Mouse (Mus musculus) lung, embryonic 14.5 days (tissue): ENCODE measurements at regions not wholly inside any gene's neighbourhood (a gene's known extent, or its start where the extent isn't known, plus 50 kb on each side); places are given as distances from the start of the nearest gene placed in this dataset.

Experiments used
- ATAC-seq: fragments of 200-750 bp; cut with Nextera tagmentation; 2 replicates; pipeline ENCODE4 v1.8.0; 2017; ENCODE audit warnings: mild to moderate bottlenecking, moderate TSS enrichment, moderate library complexity; ENCODE audit not compliant: insufficient read depth
- DNase-seq: peaks from one replicate; pipeline ENCODE4 v3.0.0-alpha.2; 2015
- H3K27ac ChIP-seq: fragments of 300-500 bp; sonication (generic); 2 replicates; pipeline ENCODE4 v1.5.1; 2014; ENCODE audit warnings: low read depth, mild to moderate bottlenecking, moderate library complexity
- H3K27me3 ChIP-seq: fragments of 300-500 bp; sonication (generic); 2 replicates; pipeline ENCODE4 v1.6.1; 2014; ENCODE audit warnings: low read length, control low read depth; ENCODE audit not compliant: insufficient read depth
- H3K36me3 ChIP-seq: fragments of 300-500 bp; sonication (generic); 2 replicates; pipeline ENCODE4 v1.6.1; 2014; ENCODE audit warnings: control low read depth; ENCODE audit not compliant: insufficient read depth
- H3K4me1 ChIP-seq: fragments of 300-500 bp; sonication (generic); 2 replicates; pipeline ENCODE4 v1.6.1; 2014; ENCODE audit warnings: antibody characterized with exemption, control low read depth; ENCODE audit not compliant: insufficient read depth
- H3K4me2 ChIP-seq: fragments of 300-500 bp; sonication (generic); 2 replicates; pipeline ENCODE4 v1.6.1; 2014; ENCODE audit warnings: mild to moderate bottlenecking
- H3K4me3 ChIP-seq: fragments of 300-500 bp; sonication (generic); 2 replicates; pipeline ENCODE4 v1.5.1; 2014; ENCODE audit warnings: low read depth, low read length
- H3K9ac ChIP-seq: fragments of 300-500 bp; sonication (generic); 2 replicates; pipeline ENCODE4 v1.6.1; 2014
- H3K9me3 ChIP-seq: fragments of 300-500 bp; sonication (generic); 2 replicates; pipeline ENCODE4 v1.6.1; 2016; ENCODE audit warnings: low read depth, low read length, control low read depth
- CTCF ChIP-seq: IDR thresholded peaks from 2 replicates; pipeline ENCODE4 v1.5.1; 2016; ENCODE audit warnings: antibody characterized with exemption, low read depth
- WGBS: fragments of 180-500 bp; shearing (Covaris S2); extraction: QIAGEN DNeasy Blood & Tissue Kit; methylation state at CpG from one replicate; pipeline ENCODE4 v1.1.7; 2014; 5-methylcytosine and 5-hydroxymethylcytosine counted together

GRCm38 (mm10) chr12:110026033-110026750, 252.7 kb upstream of the Dio3 start:
- Histone ChIP-seq H3K4me3 (no peak overlapping the region), H3K9me3 (no peaks in the 10 kb centered on the region), H3K4me2 (no peak overlapping the region), H3K9ac (no peak overlapping the region), H3K36me3 (no peaks in the 10 kb centered on the region), H3K27ac (no peak overlapping the region), H3K27me3 (no peaks in the 10 kb centered on the region), H3K4me1 (no peaks in the 10 kb centered on the region)
- no peak for ATAC-seq
- no peak for DNase-seq
- WGBS: 68% methylated on average over 11 of the region's 11 CpGs
- TF ChIP-seq CTCF: no peak

GRCm38 (mm10) chr12:110027345-110027744, 251.5 kb upstream of the Dio3 start:
- 57% methylated on average over 6 of the region's 6 CpGs for WGBS
- no peak overlapping the region for H3K4me2 ChIP-seq
- DNase-seq: no peak
- no peaks in the 10 kb centered on the region for H3K36me3 ChIP-seq
- H3K27me3 ChIP-seq: no peaks in the 10 kb centered on the region
- ATAC-seq: no peak
- no peaks in the 10 kb centered on the region for H3K4me1 ChIP-seq
- no peak overlapping the region for H3K9ac ChIP-seq
- H3K4me3 ChIP-seq: no peak overlapping the region
- no peak for TF ChIP-seq CTCF
- no peak overlapping the region for H3K27ac ChIP-seq
- H3K9me3 ChIP-seq: peaks cover 3% of the 10 kb centered on the region; the same call in 1 of the 2 replicates

DNA sequence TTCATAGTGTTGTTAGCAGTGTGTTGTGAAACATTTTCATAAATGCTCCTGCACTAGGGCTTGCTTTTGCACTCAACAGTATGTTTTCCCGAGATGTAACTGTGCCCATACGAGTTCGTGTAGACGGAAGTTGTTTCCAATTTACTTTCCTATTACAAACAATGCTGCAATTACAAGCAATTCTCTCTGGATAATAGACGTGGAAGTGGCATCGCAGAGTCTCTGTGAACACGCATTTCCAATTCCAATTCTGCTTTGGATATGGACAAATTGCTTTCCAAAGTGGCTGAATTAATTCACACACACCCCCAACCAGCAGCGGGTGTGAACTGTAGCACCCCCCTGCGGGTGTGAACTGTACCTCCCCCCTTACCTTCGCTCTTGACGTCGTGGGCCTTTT, 250.9 kb upstream of the Dio3 start:
- Histone ChIP-seq H3K9ac (no peak overlapping the region), H3K4me2 (no peak overlapping the region), H3K4me3 (no peak overlapping the region), H3K27ac (no peak overlapping the region), H3K36me3 (no peaks in the 10 kb centered on the region), H3K27me3 (no peaks in the 10 kb centered on the region), H3K4me1 (no peaks in the 10 kb centered on the region), H3K9me3 (peaks cover 3% of the 10 kb centered on the region; the same call in 1 of the 2 replicates)
- WGBS: 60% methylated on average over 12 of the region's 12 CpGs
- DNase-seq (no peak), ATAC-seq (no peak)
- TF ChIP-seq CTCF: no peak

- Histone ChIP-seq H3K9ac (no peak overlapping the region), H3K27me3 (no peaks in the 10 kb centered on the region), H3K4me3 (no peak overlapping the region), H3K9me3 (peaks cover 3% of the 10 kb centered on the region; the same call in 1 of the 2 replicates), H3K27ac (no peak overlapping the region), H3K4me1 (no peaks in the 10 kb centered on the region), H3K4me2 (no peak overlapping the region), H3K36me3 (no peaks in the 10 kb centered on the region)
- WGBS: 18% methylated on average over 9 of the region's 9 CpGs
- no peak for TF ChIP-seq CTCF
- no peak for ATAC-seq
- no peak for DNase-seq
These were observed 250.2 kb upstream of the Dio3 start for GRCm38 (mm10) chr12:110028646-110029045.

DNA sequence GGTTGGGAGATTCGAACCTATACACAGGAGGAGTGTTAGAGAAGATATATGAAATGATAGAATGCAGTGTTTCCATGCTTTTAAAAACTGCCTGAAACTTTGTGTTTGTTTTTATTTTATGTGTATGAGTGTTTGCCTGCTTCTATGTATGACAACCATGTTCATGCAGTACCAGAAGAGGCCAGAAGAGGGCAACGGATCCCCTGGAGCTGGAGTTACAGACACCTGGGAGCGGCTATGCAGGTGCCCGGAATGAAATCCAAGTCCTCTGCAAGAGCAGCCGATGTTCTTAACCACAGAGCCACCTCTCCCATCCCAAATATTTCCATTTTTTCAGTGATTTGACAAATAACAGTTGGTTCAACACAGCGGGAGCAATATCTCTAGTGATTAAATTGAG, 247.5 kb upstream of the Dio3 start:
- no peak overlapping the region for H3K4me3 ChIP-seq
- no peak for ATAC-seq
- 54% methylated on average over 6 of the region's 6 CpGs for WGBS
- DNase-seq: peak; percentile 58
- no peaks in the 10 kb centered on the region for H3K36me3 ChIP-seq
- H3K27ac ChIP-seq: no peak overlapping the region
- H3K4me2 ChIP-seq: no peak overlapping the region
- H3K27me3 ChIP-seq: no peaks in the 10 kb centered on the region
- peaks cover 3% of the 10 kb centered on the region; the same call in 1 of the 2 replicates for H3K9me3 ChIP-seq
- peak; percentile 71 for TF ChIP-seq CTCF
- H3K9ac ChIP-seq: no peak overlapping the region
- H3K4me1 ChIP-seq: no peaks in the 10 kb centered on the region

DNA sequence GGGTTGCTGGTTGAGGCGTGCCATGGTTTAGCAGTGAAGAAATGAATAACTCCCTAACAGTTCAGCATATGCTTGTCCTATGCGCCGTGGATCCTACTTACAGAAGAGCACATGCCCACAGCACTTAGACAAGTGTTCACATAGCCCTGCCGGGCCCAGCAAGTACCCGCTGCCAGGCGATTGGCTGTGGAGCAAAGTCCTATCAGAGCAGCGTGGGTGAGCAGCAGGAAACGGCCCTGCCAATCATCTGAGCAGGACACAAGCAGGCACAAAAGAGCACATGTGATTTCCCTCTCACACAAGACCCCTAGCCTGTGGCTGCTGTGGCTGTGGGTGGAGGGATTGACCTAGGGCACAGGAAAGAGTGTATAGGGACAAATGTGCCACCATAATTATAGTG, 243.7 kb upstream of the Dio3 start:
- Histone ChIP-seq H3K9ac (no peak overlapping the region), H3K4me1 (no peaks in the 10 kb centered on the region), H3K9me3 (peaks cover 3% of the 10 kb centered on the region; the same call in 1 of the 2 replicates), H3K4me2 (no peak overlapping the region), H3K27me3 (no peaks in the 10 kb centered on the region), H3K36me3 (no peaks in the 10 kb centered on the region), H3K27ac (no peak overlapping the region), H3K4me3 (no peak overlapping the region)
- WGBS: 77% methylated on average over 8 of the region's 8 CpGs
- DNase-seq (no peak), ATAC-seq (no peak)
- TF ChIP-seq CTCF: no peak

- no peak overlapping the region for H3K27ac ChIP-seq
- no peak for TF ChIP-seq CTCF
These were observed 238.2 kb upstream of the Dio3 start for GRCm38 (mm10) chr12:110040682-110041081.

More at GRCm38 (mm10) chr12:110040682-110041081, 238.2 kb upstream of the Dio3 start:
- Histone ChIP-seq H3K4me1 (no peaks in the 10 kb centered on the region), H3K4me2 (no peak overlapping the region), H3K9me3 (no peaks in the 10 kb centered on the region), H3K36me3 (no peaks in the 10 kb centered on the region), H3K9ac (no peak overlapping the region), H3K4me3 (no peak overlapping the region), H3K27me3 (no peaks in the 10 kb centered on the region)
- ATAC-seq (no peak), DNase-seq (no peak)
- WGBS: 50% methylated on average over 15 of the region's 15 CpGs
